Mouse (Mus musculus): Measurements from ENCODE around the gene Gm4952. TPM values are rescaled to one million over a fixed set of nuclear protein-coding genes. Genes with fewer than 3 reads are reported as not detected.
"Not testable (repeated sequence)": the region's sequence is repeated elsewhere in the genome, so short reads cannot be mapped to it uniquely, and the experiment has no call there.

Gene Gm4952
- polyA plus RNA-seq, 1 experiment from 2014 or later, result not detected

DNA sequence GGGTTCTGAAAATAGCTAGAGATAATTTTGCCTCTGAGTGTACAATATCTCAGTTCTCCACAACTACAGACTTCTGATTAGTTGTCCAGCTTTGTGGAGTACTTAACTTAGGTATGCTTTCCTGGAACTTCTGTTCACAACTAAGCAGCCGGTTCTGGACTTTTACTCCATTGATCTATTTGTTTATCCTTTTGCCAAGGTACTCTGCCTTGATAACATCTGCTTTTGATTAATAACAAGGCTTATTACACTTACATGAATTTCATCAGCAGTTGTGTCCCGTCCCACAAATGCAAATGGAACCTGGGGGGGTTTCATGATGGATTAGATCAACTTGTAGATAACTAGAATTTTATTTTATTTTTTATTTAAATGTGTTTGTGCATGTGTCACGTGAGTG is 37.1 kb downstream of the Gm4952 start:
- no peaks in the 10 kb centered on the region for H3K36me3 ChIP-seq (ENCODE audit: control insufficient read depth, insufficient read depth, low read length)
- H3K4me1 ChIP-seq (ENCODE audit: control insufficient read depth, insufficient read depth, low read length), result no peaks in the 10 kb centered on the region
- WGBS, result 84% methylated on average over 3 of the region's 3 CpGs
- H3K4me2 ChIP-seq (ENCODE audit: low read depth), result no peak overlapping the region
- ATAC-seq (ENCODE audit: insufficient read depth, low FRiP score, low TSS enrichment) (no peak), DNase-seq (ENCODE audit: low spot score) (no peak)
- H3K9ac ChIP-seq (ENCODE audit: low read length), result no peak overlapping the region
- no peaks in the 10 kb centered on the region for H3K27me3 ChIP-seq (ENCODE audit: control insufficient read depth, insufficient read depth, low read length)
- no peaks in the 10 kb centered on the region for H3K9me3 ChIP-seq (ENCODE audit: control insufficient read depth, low read length)
- no peak overlapping the region for H3K27ac ChIP-seq (ENCODE audit: low read depth, low read length)
- H3K4me3 ChIP-seq (ENCODE audit: low read depth, low read length), result no peak overlapping the region

DNA sequence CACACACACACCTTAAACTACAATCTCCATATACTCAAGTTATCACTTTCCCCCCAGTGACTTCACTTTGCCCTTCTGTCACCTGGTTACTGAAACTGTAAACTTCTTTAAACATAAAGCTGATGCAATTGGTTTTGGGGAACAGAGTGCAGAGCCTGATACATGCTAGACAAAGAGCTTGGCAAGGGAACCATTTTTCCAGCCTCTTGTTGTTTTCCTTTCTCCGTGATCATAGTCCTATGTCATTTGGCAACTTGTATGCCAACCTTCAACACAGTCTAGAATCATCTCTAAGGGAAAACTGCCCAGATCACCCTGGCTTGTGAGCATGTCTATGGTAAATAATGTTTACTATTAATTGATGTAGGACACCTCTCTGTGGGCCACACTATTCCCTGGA is 38.3 kb downstream of the Gm4952 start:
- WGBS, result 91% methylated on average over 1 of the region's 1 CpGs
- Histone ChIP-seq H3K4me3 (ENCODE audit: low read depth, low read length) (no peak overlapping the region), H3K9me3 (ENCODE audit: control insufficient read depth, low read length) (no peaks in the 10 kb centered on the region), H3K4me1 (ENCODE audit: control insufficient read depth, insufficient read depth, low read length) (no peaks in the 10 kb centered on the region), H3K36me3 (ENCODE audit: control insufficient read depth, insufficient read depth, low read length) (no peaks in the 10 kb centered on the region), H3K9ac (ENCODE audit: low read length) (no peak overlapping the region), H3K27me3 (ENCODE audit: control insufficient read depth, insufficient read depth, low read length) (no peaks in the 10 kb centered on the region), H3K4me2 (ENCODE audit: low read depth) (no peak overlapping the region), H3K27ac (ENCODE audit: low read depth, low read length) (no peak overlapping the region)
- ATAC-seq (ENCODE audit: insufficient read depth, low FRiP score, low TSS enrichment) (no peak), DNase-seq (ENCODE audit: low spot score) (no peak)

DNA sequence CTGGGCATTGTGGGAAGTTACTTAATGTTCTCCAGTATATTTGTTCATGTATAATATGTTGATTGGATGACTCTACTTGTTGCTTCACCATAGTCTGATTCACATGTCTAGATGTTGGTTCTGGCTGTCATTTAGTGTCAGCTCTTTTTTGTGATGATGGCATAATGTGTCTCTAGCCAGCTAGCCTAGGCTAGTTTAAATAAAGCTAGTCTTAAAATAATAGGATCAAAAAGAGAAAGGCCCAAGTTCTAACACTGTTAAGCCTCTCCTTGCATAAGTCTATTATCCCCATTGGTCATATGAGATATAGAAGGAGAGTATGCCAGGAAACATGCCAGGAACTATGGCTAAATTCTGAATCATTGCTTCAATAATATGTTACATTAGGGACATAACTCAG is 49.7 kb downstream of the Gm4952 start:
- no peaks in the 10 kb centered on the region for H3K4me1 ChIP-seq (ENCODE audit: control insufficient read depth, insufficient read depth, low read length)
- no peak overlapping the region for H3K4me2 ChIP-seq (ENCODE audit: low read depth)
- H3K4me3 ChIP-seq (ENCODE audit: low read depth, low read length), result no peak overlapping the region
- no peak for DNase-seq (ENCODE audit: low spot score)
- no peak overlapping the region for H3K27ac ChIP-seq (ENCODE audit: low read depth, low read length)
- H3K9me3 ChIP-seq (ENCODE audit: control insufficient read depth, low read length), result no peaks in the 10 kb centered on the region
- H3K9ac ChIP-seq (ENCODE audit: low read length), result no peak overlapping the region
- H3K36me3 ChIP-seq (ENCODE audit: control insufficient read depth, insufficient read depth, low read length), result no peaks in the 10 kb centered on the region
- no peak for ATAC-seq (ENCODE audit: insufficient read depth, low FRiP score, low TSS enrichment)
- H3K27me3 ChIP-seq (ENCODE audit: control insufficient read depth, insufficient read depth, low read length), result no peaks in the 10 kb centered on the region

DNA sequence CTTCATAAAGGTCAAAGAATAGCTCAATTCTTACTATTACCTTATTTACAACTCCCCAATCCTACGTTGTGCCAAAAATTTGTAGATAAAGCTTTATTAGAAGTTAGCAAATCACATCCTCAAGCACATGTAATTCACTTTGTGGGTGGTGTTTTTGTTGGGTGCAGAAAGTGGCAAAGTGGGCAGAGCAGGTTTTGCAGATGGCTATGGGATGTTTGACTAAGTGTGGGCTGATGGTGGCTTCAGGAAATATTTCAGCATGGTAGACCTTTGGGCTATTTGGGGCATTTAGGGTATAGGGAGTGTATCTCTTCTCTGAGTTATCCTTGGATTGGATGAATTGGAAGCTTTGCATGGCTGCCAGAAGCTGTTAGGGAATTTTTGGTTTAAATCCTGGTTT is 66.4 kb downstream of the Gm4952 start:
- no peak for ATAC-seq (ENCODE audit: insufficient read depth, low FRiP score, low TSS enrichment)
- Histone ChIP-seq H3K36me3 (ENCODE audit: control insufficient read depth, insufficient read depth, low read length) (no peaks in the 10 kb centered on the region), H3K4me2 (ENCODE audit: low read depth) (no peak overlapping the region), H3K4me3 (ENCODE audit: low read depth, low read length) (no peak overlapping the region), H3K9ac (ENCODE audit: low read length) (no peak overlapping the region), H3K27ac (ENCODE audit: low read depth, low read length) (no peak overlapping the region), H3K27me3 (ENCODE audit: control insufficient read depth, insufficient read depth, low read length) (no peaks in the 10 kb centered on the region), H3K4me1 (ENCODE audit: control insufficient read depth, insufficient read depth, low read length) (no peaks in the 10 kb centered on the region), H3K9me3 (ENCODE audit: control insufficient read depth, low read length) (no peaks in the 10 kb centered on the region)
- 89% methylated on average over 1 of the region's 1 CpGs for WGBS
- no peak for DNase-seq (ENCODE audit: low spot score)

DNA sequence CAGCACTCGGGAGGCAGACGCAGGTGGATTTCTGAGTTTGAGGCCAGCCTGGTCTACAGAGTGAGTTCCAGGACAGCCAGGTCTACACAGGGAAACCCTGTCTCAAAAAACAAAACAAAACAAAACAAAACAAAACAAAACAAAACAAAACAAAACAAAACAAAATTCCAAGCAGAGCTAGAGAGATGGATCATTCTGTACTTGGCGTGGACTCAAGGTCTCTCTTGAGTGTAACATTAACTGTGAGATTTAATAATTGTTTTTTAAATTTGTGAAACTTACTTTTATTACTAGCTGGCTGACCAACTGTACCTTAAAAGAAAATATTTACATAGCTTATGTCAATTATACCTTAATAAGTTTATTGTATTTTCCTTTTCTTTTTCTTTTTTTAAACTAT is 68.8 kb downstream of the Gm4952 start:
- H3K36me3 ChIP-seq (ENCODE audit: control insufficient read depth, insufficient read depth, low read length); H3K9me3 ChIP-seq (ENCODE audit: control insufficient read depth, low read length); DNase-seq (ENCODE audit: low spot score); H3K4me3 ChIP-seq (ENCODE audit: low read depth, low read length); H3K27ac ChIP-seq (ENCODE audit: low read depth, low read length); H3K4me2 ChIP-seq (ENCODE audit: low read depth); H3K27me3 ChIP-seq (ENCODE audit: control insufficient read depth, insufficient read depth, low read length); ATAC-seq (ENCODE audit: insufficient read depth, low FRiP score, low TSS enrichment); H3K9ac ChIP-seq (ENCODE audit: low read length); H3K4me1 ChIP-seq (ENCODE audit: control insufficient read depth, insufficient read depth, low read length): not testable (repeated sequence)
- WGBS, result 93% methylated on average over 3 of the region's 3 CpGs

DNA sequence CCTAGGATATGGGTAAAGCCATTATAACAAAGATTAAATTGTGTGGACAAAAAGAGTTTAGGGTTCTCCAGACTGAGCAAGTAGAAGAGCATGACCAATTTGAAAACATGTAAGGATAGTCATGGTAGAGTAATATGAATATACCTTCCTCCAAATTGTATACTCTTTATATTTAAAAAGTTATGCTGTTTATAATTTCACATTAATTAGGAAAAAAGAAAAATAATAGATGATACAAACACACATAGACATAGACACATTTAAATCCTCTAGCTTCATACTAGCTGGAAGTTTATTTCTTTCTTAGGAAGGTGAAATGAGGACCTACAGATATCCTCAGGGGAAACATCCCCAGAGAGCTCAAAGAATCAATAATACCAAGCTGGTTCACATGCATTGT is 70.4 kb downstream of the Gm4952 start, which contains the start of gene Olfr1442:
Gene Olfr1442 (plus strand): TSS at position 301 of the 400 bp plus-strand sequence.
- ATAC-seq (ENCODE audit: insufficient read depth, low FRiP score, low TSS enrichment), result no peak
- Histone ChIP-seq H3K4me1 (ENCODE audit: control insufficient read depth, insufficient read depth, low read length) (no peaks in the 10 kb centered on the region), H3K27ac (ENCODE audit: low read depth, low read length) (no peak within 1 kb of the TSS), H3K4me2 (ENCODE audit: low read depth) (no peak within 1 kb of the TSS), H3K9ac (ENCODE audit: low read length) (no peak within 1 kb of the TSS), H3K27me3 (ENCODE audit: control insufficient read depth, insufficient read depth, low read length) (no peaks in the 10 kb centered on the region), H3K36me3 (ENCODE audit: control insufficient read depth, insufficient read depth, low read length) (no peaks in the 10 kb centered on the region), H3K4me3 (ENCODE audit: low read depth, low read length) (no peak within 1 kb of the TSS), H3K9me3 (ENCODE audit: control insufficient read depth, low read length) (no peaks in the 10 kb centered on the region)
- no peak for DNase-seq (ENCODE audit: low spot score)

DNA sequence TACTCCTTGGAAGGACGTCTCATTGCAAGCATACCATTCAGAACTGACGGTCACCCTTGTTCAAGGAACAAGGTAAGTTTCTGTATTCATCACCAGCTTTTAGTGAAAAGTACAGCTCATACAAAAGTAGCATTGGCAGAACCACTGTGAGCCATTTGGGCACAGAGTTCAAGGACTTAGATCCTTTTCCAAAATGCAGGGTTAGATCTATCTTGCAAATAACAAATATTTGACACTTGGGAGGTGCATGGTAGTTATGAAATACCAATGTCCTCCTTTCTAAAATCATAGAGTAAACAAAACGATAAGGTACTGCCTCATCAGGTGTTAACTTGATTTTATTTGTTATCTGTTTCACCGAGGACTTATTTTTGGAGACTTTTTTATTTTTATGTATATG is 71.3 kb downstream of the Gm4952 start:
- H3K4me2 ChIP-seq (ENCODE audit: low read depth), result no peak overlapping the region
- ATAC-seq (ENCODE audit: insufficient read depth, low FRiP score, low TSS enrichment), result no peak

DNA sequence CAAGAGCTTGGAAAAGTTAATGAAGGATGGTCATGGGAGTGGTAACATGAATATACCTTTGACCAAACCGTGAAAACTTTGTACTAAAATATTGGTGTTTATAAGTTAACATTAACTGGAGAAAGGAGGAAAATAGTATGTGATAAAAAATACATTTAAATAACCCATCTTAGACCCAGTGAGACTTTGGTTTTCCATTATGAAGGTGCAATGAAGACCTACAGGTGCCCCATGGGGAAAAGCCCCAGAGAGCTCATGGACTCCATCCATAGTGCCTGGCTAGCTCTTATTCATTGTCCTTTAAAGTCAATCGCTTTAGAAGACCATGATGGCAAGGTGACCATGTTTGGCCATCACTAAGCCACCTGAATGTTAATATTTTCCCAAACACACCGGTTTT is 78.0 kb downstream of the Gm4952 start, which contains the start of gene Olfr1443:
Gene Olfr1443 (plus strand): TSS at position 301 of the 400 bp plus-strand sequence.
- Histone ChIP-seq H3K9me3 (ENCODE audit: control insufficient read depth, low read length) (no peaks in the 10 kb centered on the region), H3K36me3 (ENCODE audit: control insufficient read depth, insufficient read depth, low read length) (no peaks in the 10 kb centered on the region), H3K9ac (ENCODE audit: low read length) (no peak within 1 kb of the TSS), H3K4me2 (ENCODE audit: low read depth) (no peak within 1 kb of the TSS), H3K4me3 (ENCODE audit: low read depth, low read length) (no peak within 1 kb of the TSS), H3K27ac (ENCODE audit: low read depth, low read length) (no peak within 1 kb of the TSS), H3K4me1 (ENCODE audit: control insufficient read depth, insufficient read depth, low read length) (no peaks in the 10 kb centered on the region), H3K27me3 (ENCODE audit: control insufficient read depth, insufficient read depth, low read length) (no peaks in the 10 kb centered on the region)
- ATAC-seq (ENCODE audit: insufficient read depth, low FRiP score, low TSS enrichment), result no peak
- 71% methylated on average over 3 of the region's 3 CpGs for WGBS
- DNase-seq (ENCODE audit: low spot score), result no peak

More for the DNA sequence above, 71.3 kb downstream of the Gm4952 start:
- Histone ChIP-seq H3K9ac (ENCODE audit: low read length) (no peak overlapping the region), H3K4me3 (ENCODE audit: low read depth, low read length) (no peak overlapping the region), H3K9me3 (ENCODE audit: control insufficient read depth, low read length) (no peaks in the 10 kb centered on the region), H3K36me3 (ENCODE audit: control insufficient read depth, insufficient read depth, low read length) (no peaks in the 10 kb centered on the region), H3K27me3 (ENCODE audit: control insufficient read depth, insufficient read depth, low read length) (no peaks in the 10 kb centered on the region), H3K4me1 (ENCODE audit: control insufficient read depth, insufficient read depth, low read length) (no peaks in the 10 kb centered on the region), H3K27ac (ENCODE audit: low read depth, low read length) (no peak overlapping the region)
- WGBS, result 87% methylated on average over 4 of the region's 4 CpGs
- DNase-seq (ENCODE audit: low spot score), result no peak
